ENCODE assay signal across 8 mouse cellular contexts in genomic region chr4:132946047-132947001, GRCm38 (mm10). TPM values are rescaled to one million over a fixed set of nuclear protein-coding genes. Genes with fewer than 3 reads are reported as not detected.
A peak's percentile ranks its signal among the peaks of the same experiment; 100 is the strongest.
DNase-seq lines count a peak whose midpoint lies in the region; ATAC-seq and TF ChIP-seq lines count a peak whose summit lies in the region.

No protein-coding gene starts in this region.

- TF ChIP-seq POLR2A in kidney, adult 2 months (IDR thresholded peaks at IDR 0.05; ENCODE audit: low read depth, low read length) = no peak

- H3K9me3 ChIP-seq in liver, embryonic 15.5 days (replicated peaks) = no peaks in the 10 kb centered on the region
- no peaks in the 10 kb centered on the region for H3K9me3 ChIP-seq in neural tube, embryonic 12.5 days

- H3K27me3 ChIP-seq in kidney, adult 2 months (replicated peaks; ENCODE audit: control insufficient read depth, insufficient read depth, low read length) = no peaks in the 10 kb centered on the region
- H3K27me3 ChIP-seq in liver, embryonic 15.5 days = peaks cover 6% of the 10 kb centered on the region; the same call in 1 of the 2 replicates
- no peaks in the 10 kb centered on the region; the same call in 1 of the 2 replicates for H3K27me3 ChIP-seq in neural tube, embryonic 12.5 days (replicated peaks)

- peak; percentile 35 for ATAC-seq in liver, embryonic 15.5 days (ENCODE audit: insufficient read depth)
- ATAC-seq in neural tube, embryonic 12.5 days (ENCODE audit: low FRiP score, low read depth) = peak; percentile 34

- H3K9ac ChIP-seq in liver, embryonic 15.5 days = no peak overlapping the region
- peak overlapping the region; percentile 45 for H3K9ac ChIP-seq in neural tube, embryonic 12.5 days

- WGBS in kidney, adult 2 months = 41% methylated on average over 27 of the region's 27 CpGs
- WGBS in liver, embryonic 15.5 days (ENCODE audit: insufficient replicate concordance) = 20% methylated on average over 27 of the region's 27 CpGs
- WGBS in neural tube, embryonic 12.5 days = 17% methylated on average over 27 of the region's 27 CpGs

- no peak overlapping the region for H3K4me3 ChIP-seq in kidney, adult 2 months (ENCODE audit: insufficient read depth, low read depth, low read length)
- peak overlapping the region; percentile 21; the same call in 1 of the 2 replicates for H3K4me3 ChIP-seq in liver, embryonic 15.5 days (replicated peaks)
- 0 out of 2 replicates have a peak overlapping the region, but pooled peaks have one; percentile 2 for H3K4me3 ChIP-seq in neural tube, embryonic 12.5 days

- TF ChIP-seq CTCF in kidney, adult 2 months (conservative IDR thresholded peaks at IDR 0.05; ENCODE audit: insufficient read depth, insufficient read length, low read depth, low read length) = no peak

- peak; percentile 86 for DNase-seq in 3134 (ENCODE audit: extremely low read depth, insufficient read length, low spot score)
- peak; percentile 64 for DNase-seq in T-cell, adult 2 months (ENCODE audit: low spot score)
- DNase-seq in embryo, embryonic 11 days = peak; percentile 81
- DNase-seq in heart, adult 9 months (ENCODE audit: low spot score in 2 of 2) = peak; percentile 45 to 59
- DNase-seq in kidney, adult 2 months = peak; percentile 41
- peak; percentile 78 for DNase-seq in thymus, postnatal 0 days (ENCODE audit: low spot score)

- no peaks in the 10 kb centered on the region for H3K36me3 ChIP-seq in kidney, adult 2 months (ENCODE audit: control insufficient read depth, insufficient read depth, low read length)
- H3K36me3 ChIP-seq in liver, embryonic 15.5 days (replicated peaks) = no peaks in the 10 kb centered on the region
- H3K36me3 ChIP-seq in neural tube, embryonic 12.5 days = no peaks in the 10 kb centered on the region

- peak overlapping the region; percentile 56 for H3K4me2 ChIP-seq in liver, embryonic 15.5 days
- H3K4me2 ChIP-seq in neural tube, embryonic 12.5 days (replicated peaks) = peak overlapping the region; percentile 57

- peaks cover 10% of the 10 kb centered on the region for H3K4me1 ChIP-seq in kidney, adult 2 months (ENCODE audit: control insufficient read depth, insufficient read depth, low read length)
- peaks cover 37% of the 10 kb centered on the region for H3K4me1 ChIP-seq in liver, embryonic 15.5 days (replicated peaks)
- H3K4me1 ChIP-seq in neural tube, embryonic 12.5 days = peaks cover 15% of the 10 kb centered on the region

- H3K27ac ChIP-seq in kidney, adult 2 months (ENCODE audit: insufficient read depth, low read depth, low read length) = no peak overlapping the region
- peak overlapping the region; percentile 73 for H3K27ac ChIP-seq in liver, embryonic 15.5 days (replicated peaks)
- H3K27ac ChIP-seq in neural tube, embryonic 12.5 days = peak overlapping the region; percentile 21; the same call in 1 of the 2 replicates

RNA-seq across cellular contexts. Expression of gene Fam76a, which starts 24.0 kb away (rescaled TPM):
- 15.9 and 16.6 TPM in 2 replicates for polyA plus RNA-seq in kidney, adult 2 months (2012; rRNA removed)
- 27.6 and 28.5 TPM in 2 replicates for polyA plus RNA-seq in liver, embryonic 15.5 days (2015; fragmentation: Nextera tagmentation; extraction: Ambion mirVana)
- 27.3 and 29.6 TPM in 2 replicates for polyA plus RNA-seq in neural tube, embryonic 12.5 days (2016; fragmentation: Nextera tagmentation; extraction: Ambion mirVana)
- 45.4 and 52.4 TPM in 2 replicates for polyA plus RNA-seq in thymus, postnatal 0 days (2015; fragmentation: Nextera tagmentation; extraction: Ambion mirVana)

RNA-seq across cellular contexts. Expression of gene Fgr, which starts 27.6 kb away (rescaled TPM):
- 1.8 and 2.5 TPM in 2 replicates for polyA plus RNA-seq in kidney, adult 2 months (2012; rRNA removed)
- polyA plus RNA-seq in liver, embryonic 15.5 days (2015; fragmentation: Nextera tagmentation; extraction: Ambion mirVana) = 2.7 and 2.8 TPM in 2 replicates
- 0.22 and 0.28 TPM in 2 replicates for polyA plus RNA-seq in neural tube, embryonic 12.5 days (2016; fragmentation: Nextera tagmentation; extraction: Ambion mirVana)
- polyA plus RNA-seq in thymus, postnatal 0 days (2015; fragmentation: Nextera tagmentation; extraction: Ambion mirVana) = 6.0 and 7.8 TPM in 2 replicates
